Mouse (Mus musculus) heart, postnatal 0 days (tissue): Measurements from ENCODE around the gene Tnc.

Source experiments
- CTCF ChIP-seq: IDR thresholded peaks from 2 replicates; pipeline ENCODE4 v1.5.1; 2016; ENCODE audit warnings: antibody characterized with exemption, control low read depth, low read depth
- EP300 ChIP-seq: IDR thresholded peaks from 2 replicates; pipeline ENCODE4 v1.6.1; 2016; ENCODE audit warnings: antibody characterized with exemption, low read depth

DNA sequence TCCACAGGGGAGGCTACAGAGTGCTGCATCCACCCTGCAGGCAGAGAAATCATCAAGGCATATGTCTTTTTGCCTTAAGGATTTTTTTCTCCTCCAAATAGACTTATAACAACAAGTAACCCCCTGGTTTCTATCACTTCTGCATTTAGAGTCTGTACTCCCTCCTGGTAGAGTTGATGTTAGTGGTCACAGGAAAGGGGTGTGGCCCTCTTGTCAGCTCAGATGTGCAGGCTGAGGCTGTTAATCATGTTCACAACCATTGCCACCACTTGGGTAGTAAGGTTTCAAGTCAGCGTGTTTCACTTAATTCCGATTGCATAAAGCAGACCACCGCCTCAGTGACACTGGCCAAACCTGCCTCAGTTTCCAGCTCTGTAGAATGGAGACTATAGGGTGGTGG lies 103.9 kb downstream of the Tnc start:
- TF ChIP-seq CTCF (no peak), EP300 (no peak)
